Mouse (Mus musculus) 416B (cell line): ENCODE data around the gene Ttc16.

Experiments used
- DNase-seq: peaks from one replicate; pipeline ENCODE4 v3.0.0; 2011; ENCODE audit warnings: low read depth

Gene Ttc16

DNA sequence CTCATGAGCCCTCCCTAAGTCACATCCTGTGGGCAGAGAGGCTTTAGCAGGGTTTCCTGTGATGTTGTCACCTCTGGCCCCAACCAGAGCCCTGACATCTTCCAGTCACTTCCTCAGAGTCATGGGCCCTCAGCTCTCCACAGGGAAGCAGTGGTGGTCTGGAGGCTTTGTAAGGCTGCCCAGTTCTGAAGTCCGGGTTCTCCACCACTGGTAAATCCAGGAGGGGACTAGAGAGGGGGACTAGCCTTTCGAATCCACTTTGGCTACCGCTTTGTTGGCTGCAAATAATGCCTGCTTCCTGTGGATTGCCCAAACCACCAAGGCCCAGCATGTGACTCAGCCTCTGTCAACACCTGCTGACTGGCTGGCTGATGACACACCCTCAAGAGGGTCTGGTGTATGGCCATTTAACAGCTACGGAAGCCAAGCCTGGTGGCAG is 60.4 kb downstream of the Ttc16 start:
- peak; percentile 99 for DNase-seq

DNA sequence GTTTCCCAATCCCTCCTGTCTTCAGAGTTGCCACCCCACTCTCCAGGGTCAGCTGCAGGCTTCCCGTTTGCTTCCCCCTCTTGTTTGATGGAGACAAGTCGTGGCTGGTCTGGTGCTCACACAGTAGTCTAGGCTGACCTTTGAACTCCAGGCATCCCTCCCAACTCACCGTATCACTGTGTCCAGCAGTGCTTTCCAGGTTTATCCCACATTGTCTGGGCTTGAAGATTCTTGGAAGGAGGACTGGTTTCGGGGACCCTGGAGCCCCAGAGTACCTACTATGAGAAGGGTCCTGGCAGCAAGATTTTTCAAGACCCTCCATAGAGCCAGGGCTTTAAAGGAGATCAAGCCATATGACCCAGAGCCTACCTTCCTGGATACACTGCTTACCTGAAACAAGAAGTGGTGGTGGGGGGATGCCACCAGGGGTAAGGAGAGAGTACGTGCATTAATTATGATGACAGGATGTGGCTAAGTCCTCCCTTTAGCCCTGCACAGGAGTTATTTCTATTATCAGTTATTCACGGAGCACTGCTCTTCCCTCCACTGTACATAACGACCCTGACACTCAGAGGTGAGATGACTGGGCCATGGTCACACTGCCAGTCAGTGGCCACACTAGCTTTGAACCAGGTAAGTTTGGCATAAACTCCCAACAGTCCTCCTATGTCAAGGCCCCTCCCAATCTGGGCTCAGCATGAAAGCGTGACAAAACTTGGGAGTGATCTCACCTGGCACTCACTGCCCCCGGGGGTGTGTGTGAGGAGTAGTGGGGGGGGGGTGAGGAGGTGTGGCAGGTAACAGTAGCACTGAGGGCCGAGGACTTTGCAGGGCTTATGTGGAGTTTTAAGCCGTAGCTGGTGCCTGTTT is 61.1 kb downstream of the Ttc16 start:
- no peak for DNase-seq

DNA sequence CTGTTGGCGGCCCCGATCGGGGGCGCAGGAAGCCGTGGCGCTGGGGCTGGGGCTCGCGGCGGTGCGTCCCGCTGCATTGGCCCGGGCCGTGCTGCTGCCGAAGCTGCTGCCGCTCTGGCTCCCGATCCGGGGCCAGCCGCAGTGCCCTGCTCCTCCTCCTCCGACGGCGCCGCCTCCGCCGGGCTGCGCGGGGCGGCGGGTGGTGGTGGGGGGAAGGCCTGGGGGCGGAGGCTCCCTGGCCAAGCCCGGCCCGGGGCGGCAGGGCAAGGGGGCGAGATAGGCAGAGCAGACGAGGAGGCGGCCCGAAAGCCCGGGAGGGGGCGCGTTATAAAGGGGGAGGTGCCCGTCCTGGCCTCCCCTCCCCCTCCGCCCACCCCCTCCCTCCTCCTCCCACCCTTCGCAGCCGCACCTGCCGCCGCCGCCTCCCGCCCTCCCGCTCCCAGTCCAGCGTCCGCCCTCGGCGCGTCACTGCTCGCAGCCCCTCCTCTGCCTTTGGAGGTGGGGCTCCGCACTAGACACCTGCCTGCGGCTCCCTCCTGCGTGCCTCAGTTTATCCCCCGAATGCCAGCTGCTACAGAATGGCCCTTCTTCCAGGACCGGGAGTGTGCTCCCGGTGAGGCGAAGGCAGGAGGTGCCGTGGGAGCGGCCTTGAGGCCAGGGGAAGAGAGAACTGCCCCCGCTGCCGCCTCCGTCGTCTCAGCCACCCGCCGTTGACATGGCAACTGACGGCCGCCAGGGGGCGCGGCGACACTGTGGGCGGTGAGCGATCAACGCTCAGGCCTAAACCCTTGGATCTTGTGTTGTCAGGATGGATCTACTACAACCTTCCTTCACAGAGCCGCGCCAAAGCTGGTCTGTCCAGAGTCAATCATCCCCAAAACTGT is 62.3 kb downstream of the Ttc16 start, which contains the start of gene Cdk9:
Gene Cdk9 (minus strand): TSS at position 143 of the 884 bp plus-strand sequence.
- peak; percentile 92 for DNase-seq

DNA sequence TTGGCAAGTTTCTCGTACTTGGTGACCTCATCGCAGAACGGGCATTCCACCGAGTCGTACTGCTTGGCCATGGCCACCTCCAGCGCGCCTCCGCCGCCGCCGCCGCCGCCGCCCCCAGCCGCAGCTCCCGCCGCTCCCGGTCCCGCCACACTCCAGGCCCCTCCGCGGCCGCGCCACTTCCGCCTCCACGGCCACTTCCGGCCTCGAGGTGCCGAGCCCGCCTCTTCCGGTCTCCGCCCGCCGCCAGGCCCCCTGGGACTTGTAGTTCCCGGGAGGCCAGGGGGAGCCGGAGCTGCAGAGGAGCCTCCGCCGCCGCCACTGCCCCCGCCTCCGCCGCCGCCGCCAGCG is 62.9 kb downstream of the Ttc16 start:
- DNase-seq: peak; percentile 92

DNA sequence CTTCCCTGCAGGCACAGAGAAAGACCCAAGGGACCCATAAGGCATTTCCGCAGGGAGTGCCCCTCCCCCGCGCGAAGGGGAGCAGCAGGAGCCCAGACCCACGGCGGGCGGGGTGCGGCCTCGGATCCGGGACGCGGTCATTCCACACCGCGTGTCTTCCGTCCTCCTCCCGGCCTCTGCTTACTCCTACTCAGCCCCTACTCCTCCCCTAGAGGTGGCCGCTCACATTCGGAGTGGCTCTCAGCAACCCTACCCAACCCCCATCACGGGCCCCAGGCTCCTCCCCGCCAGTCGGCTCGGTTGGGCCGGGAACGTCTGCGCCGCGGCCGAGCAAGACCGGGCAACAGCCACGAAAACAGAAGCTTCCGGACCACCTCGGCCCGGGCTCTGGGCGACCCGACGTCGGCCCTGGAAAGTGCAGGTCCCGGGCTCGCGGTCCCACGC is 63.3 kb downstream of the Ttc16 start:
- peak; percentile 69 for DNase-seq

DNA sequence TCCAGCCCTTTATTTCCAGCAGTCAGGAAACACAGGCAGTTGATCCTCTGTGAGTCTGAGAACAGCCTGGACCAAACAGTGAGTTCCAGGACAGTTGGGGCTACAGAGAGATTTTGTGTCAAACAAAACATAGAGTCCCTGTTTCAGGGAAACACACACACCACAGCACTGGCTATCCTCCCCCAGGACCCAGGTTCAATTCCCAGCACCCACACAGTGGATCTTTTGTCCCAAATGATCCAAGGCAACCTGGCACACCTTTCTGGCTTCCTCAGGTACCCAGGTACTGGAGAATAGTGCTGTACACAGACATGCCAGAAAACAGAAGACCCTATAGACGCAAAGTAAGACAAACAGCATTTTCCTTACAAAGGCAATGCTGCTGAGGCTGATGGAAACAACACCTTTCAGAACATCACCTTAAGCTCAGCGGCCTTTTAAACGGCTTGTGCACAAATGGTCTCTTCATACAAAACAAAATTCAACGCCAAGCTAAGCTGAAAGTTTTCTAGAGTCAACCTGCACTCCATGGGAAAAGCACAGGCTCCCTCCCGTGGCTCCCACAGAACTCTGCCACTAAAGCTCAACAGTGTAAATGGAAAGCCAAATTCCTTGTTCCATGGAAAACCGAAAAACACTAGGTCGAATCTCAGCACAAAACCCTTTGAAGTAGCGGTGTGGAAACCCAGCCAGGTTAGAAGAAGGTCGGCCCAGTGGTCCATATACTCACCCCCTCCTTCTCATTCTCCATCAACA is 64.0 kb downstream of the Ttc16 start:
- no peak for DNase-seq

DNA sequence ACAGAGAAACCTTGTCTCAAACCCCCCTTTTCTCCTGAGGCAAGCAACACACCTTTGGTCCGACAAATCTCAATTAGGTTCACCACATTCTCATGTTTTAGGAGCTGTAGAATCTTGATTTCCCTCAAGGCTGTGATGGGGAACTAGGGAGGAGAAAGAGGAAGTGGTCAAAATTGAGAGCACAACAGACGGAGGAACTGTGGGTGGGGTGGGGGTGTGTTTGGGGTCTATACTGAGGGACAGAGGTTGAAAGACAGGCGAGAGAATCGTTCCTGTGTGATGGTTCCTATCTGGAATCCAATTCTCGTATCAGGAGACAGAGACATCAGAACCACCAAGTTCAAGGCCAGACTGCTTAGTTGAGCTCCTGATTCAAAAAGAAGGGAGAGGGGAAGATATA is 65.0 kb downstream of the Ttc16 start:
- DNase-seq: peak; percentile 65

DNA sequence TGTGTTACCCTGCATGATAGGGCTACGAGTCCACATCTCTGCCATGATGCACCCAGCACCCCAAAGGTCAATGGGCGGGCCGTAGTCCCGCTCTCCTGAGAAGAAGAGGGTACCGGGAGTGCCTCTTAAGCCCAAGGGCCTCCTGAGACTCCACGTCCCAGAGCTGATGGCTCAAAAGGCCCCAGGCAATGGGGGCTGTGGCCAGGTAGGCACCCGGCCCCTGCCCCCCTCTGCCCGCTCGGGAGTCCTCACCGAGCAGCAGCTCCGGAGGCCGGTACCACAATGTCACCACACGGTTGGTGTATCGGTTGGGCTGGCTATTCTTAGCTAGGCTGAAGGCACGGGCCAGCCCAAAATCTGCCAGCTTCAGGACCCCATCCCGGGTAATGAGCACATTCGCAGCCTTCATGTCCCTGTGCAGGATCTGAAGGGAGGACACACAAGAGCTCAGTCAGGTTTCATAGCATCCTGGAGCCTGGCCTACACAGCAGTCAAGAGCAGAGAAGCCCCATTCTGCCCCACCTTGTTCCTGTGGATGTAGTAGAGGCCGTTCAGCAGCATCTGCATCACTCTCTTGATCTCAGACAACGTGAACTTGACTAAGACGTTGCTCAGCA is 65.8 kb downstream of the Ttc16 start:
- DNase-seq: no peak

DNA sequence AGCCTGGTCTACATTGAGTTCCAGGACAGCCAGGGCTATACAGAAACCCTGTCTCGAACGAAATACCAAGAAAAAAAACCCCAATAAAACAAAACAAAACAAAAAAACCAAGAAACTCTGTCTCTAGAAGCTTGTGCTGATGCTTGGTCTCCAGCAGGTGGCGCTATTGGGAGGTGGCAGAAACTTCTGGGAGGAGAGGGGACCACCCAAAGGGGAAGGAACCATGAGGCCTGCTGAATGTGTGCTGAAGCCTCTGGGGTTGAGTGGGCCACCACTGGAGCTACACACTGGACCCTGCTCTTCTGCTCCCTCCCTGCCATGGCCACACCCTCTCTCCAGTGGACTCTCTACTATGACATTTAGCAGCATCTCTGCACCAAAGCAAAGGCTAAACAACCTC is 66.8 kb downstream of the Ttc16 start:
- DNase-seq: peak; percentile 76
